In genomic region chr8:72302986-72303612, GRCm38 (mm10) we compare ENCODE assay signal across 8 mouse cellular contexts. TPM values are rescaled to one million over a fixed set of nuclear protein-coding genes. Genes with fewer than 3 reads are reported as not detected.
DNase-seq lines count a peak whose midpoint lies in the region; ATAC-seq and TF ChIP-seq lines count a peak whose summit lies in the region.

No protein-coding gene starts in this region.

- WGBS in spleen, adult 2 months = 46% methylated on average over 8 of the region's 8 CpGs
- WGBS in heart, embryonic 14.5 days = 49% methylated on average over 8 of the region's 8 CpGs
- 62% methylated on average over 8 of the region's 8 CpGs for WGBS in stomach, embryonic 15.5 days
- 79% methylated on average over 8 of the region's 8 CpGs for WGBS in hindbrain, embryonic 10.5 days

- H3K9ac ChIP-seq in heart, embryonic 14.5 days (ENCODE audit: low read length) = peak overlapping the region; percentile 45; the same call in 1 of the 2 replicates
- H3K9ac ChIP-seq in stomach, embryonic 15.5 days = no peak overlapping the region

- no peak; the same call in 1 of the 2 replicates for ATAC-seq in heart, embryonic 14.5 days (ENCODE audit: insufficient number of reproducible peaks, insufficient read depth, low FRiP score, low read depth)
- no peak for ATAC-seq in stomach, embryonic 15.5 days (ENCODE audit: insufficient read depth, low FRiP score, low read depth)

- DNase-seq in gastrocnemius, postnatal 25 days = peak; percentile 45
- no peak for DNase-seq in gastrocnemius, adult 18-20 months (ENCODE audit: low spot score)
- DNase-seq in spleen, adult 2 months (ENCODE audit: low read depth in 1 of 2, low spot score in 2 of 2) = no peak
- no peak for DNase-seq in spleen, postnatal 10 days (ENCODE audit: low spot score in 2 of 2)
- DNase-seq in hindbrain, embryonic 10.5 days (ENCODE audit: low spot score) = no peak
- no peak for DNase-seq in right cerebral cortex, postnatal 14 days

- H3K4me1 ChIP-seq in spleen, adult 2 months (ENCODE audit: control insufficient read depth, insufficient read depth, insufficient read length) = peaks cover 16% of the 10 kb centered on the region; the same call in 1 of the 2 replicates
- peaks cover 12 to 14% of the 10 kb centered on the region in 2 experiments for H3K4me1 ChIP-seq in heart, embryonic 14.5 days (ENCODE audit: control insufficient read depth in 2 of 2, insufficient read depth in 2 of 2, low read length in 2 of 2)
- 0 out of 2 replicates have a peak, but pooled peaks cover 4% of the 10 kb centered on the region for H3K4me1 ChIP-seq in stomach, embryonic 15.5 days
- H3K4me1 ChIP-seq in hindbrain, embryonic 10.5 days (replicated peaks) = no peaks in the 10 kb centered on the region

- TF ChIP-seq POLR2A in spleen, adult 2 months (IDR thresholded peaks at IDR 0.05; ENCODE audit: low read depth, low read length) = no peak

- no peak for TF ChIP-seq CTCF in spleen, adult 2 months (IDR thresholded peaks at IDR 0.05; ENCODE audit: extremely low read depth, insufficient read depth, insufficient read length, insufficient replicate concordance)

- H3K9me3 ChIP-seq in heart, embryonic 14.5 days (ENCODE audit: control insufficient read depth, low read length) = no peaks in the 10 kb centered on the region
- no peaks in the 10 kb centered on the region for H3K9me3 ChIP-seq in stomach, embryonic 15.5 days
- H3K9me3 ChIP-seq in hindbrain, embryonic 10.5 days = no peaks in the 10 kb centered on the region

- H3K27ac ChIP-seq in spleen, adult 2 months (ENCODE audit: insufficient read depth, low read length) = peak overlapping the region; percentile 76
- peak overlapping the region; percentile 72 to 78 for H3K27ac ChIP-seq in heart, embryonic 14.5 days (replicated peaks in 1 of 2; ENCODE audit: control insufficient read depth in 1 of 2, insufficient read depth in 1 of 2, low read depth in 2 of 2, low read length in 2 of 2)
- H3K27ac ChIP-seq in stomach, embryonic 15.5 days = 0 out of 2 replicates have a peak overlapping the region, but pooled peaks have one; percentile 16
- H3K27ac ChIP-seq in hindbrain, embryonic 10.5 days = no peak overlapping the region

- no peak overlapping the region for H3K4me3 ChIP-seq in spleen, adult 2 months (ENCODE audit: extremely low read depth, insufficient read depth, insufficient read length)
- no peak overlapping the region for H3K4me3 ChIP-seq in heart, embryonic 14.5 days (ENCODE audit: control insufficient read depth in 1 of 2, insufficient read depth in 1 of 2, low read depth in 1 of 2, low read length in 2 of 2)
- no peak overlapping the region for H3K4me3 ChIP-seq in stomach, embryonic 15.5 days (replicated peaks)
- H3K4me3 ChIP-seq in hindbrain, embryonic 10.5 days = no peak overlapping the region

- no peaks in the 10 kb centered on the region for H3K36me3 ChIP-seq in spleen, adult 2 months (ENCODE audit: control insufficient read depth, insufficient read depth, low read length)
- H3K36me3 ChIP-seq in heart, embryonic 14.5 days (ENCODE audit: control insufficient read depth, insufficient read depth, low read length) = no peaks in the 10 kb centered on the region
- no peaks in the 10 kb centered on the region for H3K36me3 ChIP-seq in stomach, embryonic 15.5 days
- no peaks in the 10 kb centered on the region for H3K36me3 ChIP-seq in hindbrain, embryonic 10.5 days

- H3K27me3 ChIP-seq in spleen, adult 2 months (ENCODE audit: control insufficient read depth, insufficient read depth, low read length) = no peaks in the 10 kb centered on the region
- no peaks in the 10 kb centered on the region for H3K27me3 ChIP-seq in heart, embryonic 14.5 days (ENCODE audit: control insufficient read depth, insufficient read depth, low read length)
- no peaks in the 10 kb centered on the region for H3K27me3 ChIP-seq in stomach, embryonic 15.5 days (replicated peaks)
- no peaks in the 10 kb centered on the region for H3K27me3 ChIP-seq in hindbrain, embryonic 10.5 days (ENCODE audit: insufficient read depth, poor library complexity, severe bottlenecking)

- H3K4me2 ChIP-seq in heart, embryonic 14.5 days (ENCODE audit: low read length) = no peak overlapping the region
- H3K4me2 ChIP-seq in stomach, embryonic 15.5 days = no peak overlapping the region

RNA-seq across cellular contexts. Expression of gene Gm10282, which starts 2.0 kb away (rescaled TPM):
- 1 to 10 TPM; 2.0 to 3.7 TPM for total RNA-seq in gastrocnemius, postnatal 25 days (2021)
- 1 to 10 TPM; 1.8 to 3.4 TPM for total RNA-seq in gastrocnemius, adult 18-20 months (2021)
- polyA plus RNA-seq in spleen, adult 2 months (2012; rRNA removed) = 1.4 and 1.7 TPM in 2 replicates
- polyA plus RNA-seq in heart, embryonic 14.5 days (2014; fragmentation: Nextera tagmentation; extraction: Ambion mirVana) = 17.9 and 18.1 TPM in 2 replicates
- 22.1 and 43.6 TPM in 2 replicates for polyA plus RNA-seq in stomach, embryonic 15.5 days (2015; fragmentation: Nextera tagmentation; extraction: Ambion mirVana)
- 31.5 and 33.0 TPM in 2 replicates for polyA plus RNA-seq in hindbrain, embryonic 10.5 days (2016; fragmentation: Nextera tagmentation; extraction: Ambion mirVana)

RNA-seq across cellular contexts. Expression of gene Klf2, which starts 15.7 kb away (rescaled TPM):
- total RNA-seq in gastrocnemius, postnatal 25 days (2021) = 10 to 100 TPM; 16.1 to 17.4 TPM
- total RNA-seq in gastrocnemius, adult 18-20 months (2021) = 10 to 100 TPM; 22.5 to 37.9 TPM
- 219 and 378 TPM in 2 replicates for polyA plus RNA-seq in spleen, adult 2 months (2012; rRNA removed)
- polyA plus RNA-seq in heart, embryonic 14.5 days (2014; fragmentation: Nextera tagmentation; extraction: Ambion mirVana) = 22.0 and 24.1 TPM in 2 replicates
- polyA plus RNA-seq in stomach, embryonic 15.5 days (2015; fragmentation: Nextera tagmentation; extraction: Ambion mirVana) = 7.6 and 8.4 TPM in 2 replicates
- polyA plus RNA-seq in hindbrain, embryonic 10.5 days (2016; fragmentation: Nextera tagmentation; extraction: Ambion mirVana) = 3.9 and 5.8 TPM in 2 replicates
